Mouse (Mus musculus) hindbrain, embryonic 15.5 days (tissue): Measurements from ENCODE around the gene Ppt2. TPM values are rescaled to one million over a fixed set of nuclear protein-coding genes. Genes with fewer than 3 reads are reported as not detected.
A peak's percentile ranks its signal among the peaks of the same experiment; 100 is the strongest.

Experiments
- ATAC-seq: fragments of 200-750 bp; cut with Nextera tagmentation; 2 replicates; pipeline ENCODE4 v1.8.0; 2017; ENCODE audit warnings: low read depth, moderate number of reproducible peaks, moderate TSS enrichment; ENCODE audit not compliant: low FRiP score
- H3K27ac ChIP-seq: fragments of 300-500 bp; sonication (generic); replicated peaks from 2 replicates; pipeline ENCODE4 v1.5.1; 2015; ENCODE audit warnings: mild to moderate bottlenecking, inconsistent platforms
- H3K27me3 ChIP-seq: fragments of 300-500 bp; sonication (generic); 2 replicates; pipeline ENCODE4 v1.6.1; 2015; ENCODE audit warnings: control low read depth, inconsistent platforms
- H3K36me3 ChIP-seq: fragments of 300-500 bp; sonication (generic); 2 replicates; pipeline ENCODE4 v1.6.1; 2015; ENCODE audit warnings: control low read depth, inconsistent platforms
- H3K4me1 ChIP-seq: fragments of 300-500 bp; sonication (generic); replicated peaks from 2 replicates; pipeline ENCODE4 v1.6.1; 2015; ENCODE audit warnings: control low read depth, inconsistent platforms
- H3K4me2 ChIP-seq: fragments of 300-500 bp; sonication (generic); 2 replicates; pipeline ENCODE4 v1.6.1; 2015; ENCODE audit warnings: moderate library complexity, mild to moderate bottlenecking, inconsistent platforms
- H3K4me3 ChIP-seq: fragments of 300-500 bp; sonication (generic); 2 replicates; pipeline ENCODE4 v1.5.1; 2015; ENCODE audit warnings: mild to moderate bottlenecking, inconsistent platforms
- H3K9ac ChIP-seq: fragments of 300-500 bp; sonication (generic); 2 replicates; pipeline ENCODE4 v1.6.1; 2015; ENCODE audit warnings: inconsistent platforms
- H3K9me3 ChIP-seq: fragments of 300-500 bp; sonication (generic); 2 replicates; pipeline ENCODE4 v1.6.1; 2016; ENCODE audit warnings: control low read depth, inconsistent platforms
- WGBS: fragments of 180-500 bp; shearing (Covaris S2); methylation state at CpG from one replicate; pipeline ENCODE4 v1.1.7; 2015; 5-methylcytosine and 5-hydroxymethylcytosine counted together
- polyA plus RNA-seq: library from polyadenylated mRNA; unstranded; fragments of >200 nt; fragmentation: Nextera tagmentation; extraction: Ambion mirVana; gene quantifications from 2 replicates; pipeline ENCODE4 v1.2.1, GENCODE M21; 2015

Gene Ppt2
- polyA plus RNA-seq, 1 experiment from 2014 or later = 20.4 TPM

DNA sequence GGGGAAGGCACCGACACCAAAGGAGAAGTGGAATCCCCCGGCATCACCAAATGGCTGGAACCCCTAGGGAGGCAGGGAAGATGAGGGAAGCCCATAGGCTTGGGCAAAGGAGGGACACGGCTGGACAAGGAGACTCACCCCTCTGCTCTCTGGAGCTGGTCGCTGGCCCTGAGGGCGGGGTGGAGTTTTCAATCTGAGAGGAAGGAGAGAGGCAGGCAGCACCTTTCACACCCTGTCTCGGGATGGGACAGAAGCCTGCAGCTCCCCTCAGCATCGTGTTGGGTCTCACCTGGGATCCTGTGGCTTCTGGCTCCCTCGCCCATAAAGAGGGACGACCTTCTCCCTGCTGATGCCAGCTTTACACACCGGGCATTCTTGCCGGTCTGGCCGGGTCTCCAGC, 26.5 kb downstream of the Ppt2 start:
- 89% methylated on average over 12 of the region's 12 CpGs for WGBS
- Histone ChIP-seq H3K27me3 (no peaks in the 10 kb centered on the region), H3K4me2 (peak overlapping the region; percentile 85), H3K9me3 (no peaks in the 10 kb centered on the region), H3K27ac (no peak overlapping the region), H3K4me3 (peak overlapping the region; percentile 58; the same call in 1 of the 2 replicates), H3K4me1 (peaks cover 30% of the 10 kb centered on the region), H3K9ac (no peak overlapping the region), H3K36me3 (peaks cover 14% of the 10 kb centered on the region)
- ATAC-seq = no peak

DNA sequence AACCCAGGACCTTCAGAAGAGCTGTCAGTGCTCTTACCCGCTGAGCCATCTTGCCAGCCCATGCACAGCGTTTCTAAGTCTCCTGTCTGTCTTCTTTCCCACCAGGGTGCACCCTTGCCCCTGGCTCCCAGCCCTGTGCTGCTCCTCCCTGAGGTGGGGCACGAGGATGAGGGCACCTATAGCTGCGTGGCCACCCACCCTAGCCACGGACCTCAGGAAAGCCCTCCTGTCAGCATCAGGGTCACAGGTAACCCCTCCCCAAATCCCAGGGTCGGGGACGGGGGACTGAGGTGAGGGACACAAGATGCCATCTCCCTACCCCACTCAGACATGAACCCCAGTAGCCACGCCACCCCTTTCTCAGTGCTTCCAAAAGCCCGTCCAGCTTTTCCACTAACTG, 28.4 kb downstream of the Ppt2 start:
- Histone ChIP-seq H3K9me3 (no peaks in the 10 kb centered on the region), H3K4me2 (no peak overlapping the region), H3K9ac (no peak overlapping the region), H3K36me3 (peaks cover 25% of the 10 kb centered on the region), H3K4me1 (peaks cover 29% of the 10 kb centered on the region), H3K27me3 (no peaks in the 10 kb centered on the region), H3K4me3 (no peak overlapping the region), H3K27ac (no peak overlapping the region)
- 74% methylated on average over 9 of the region's 9 CpGs for WGBS
- ATAC-seq = no peak

DNA sequence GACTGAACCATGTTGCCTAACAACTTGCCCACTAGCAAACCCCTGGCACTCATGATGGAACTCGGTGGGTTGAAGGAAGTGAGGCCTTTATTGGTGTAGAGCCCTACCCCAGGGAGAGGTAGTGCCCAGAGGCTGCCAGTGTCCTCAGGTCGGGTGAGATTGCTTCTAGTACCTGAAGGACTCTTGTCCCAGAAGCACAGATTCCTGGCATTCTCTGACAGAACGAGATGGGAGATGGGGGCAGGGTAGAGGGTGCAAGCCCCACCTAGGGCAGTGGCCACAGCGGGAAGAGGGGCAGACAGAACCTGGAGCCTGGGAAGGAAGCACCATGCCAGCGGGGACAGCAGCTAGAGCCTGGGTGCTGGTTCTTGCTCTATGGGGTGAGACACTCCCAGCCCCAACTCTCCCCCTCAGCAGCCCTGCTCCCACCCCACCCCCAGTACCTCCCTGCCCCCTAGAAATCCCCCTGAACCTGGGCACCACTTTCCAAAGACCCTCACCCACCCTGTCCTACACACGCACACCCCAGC, 30.7 kb downstream of the Ppt2 start, which contains the start of gene Ager:
Ager (plus strand) TSS at position 297 of the 530 bp plus-strand sequence.
- no peak within 1 kb of the TSS for H3K9ac ChIP-seq
- no peak within 1 kb of the TSS for H3K4me3 ChIP-seq
- H3K27ac ChIP-seq = no peak within 1 kb of the TSS
- ATAC-seq = no peak
- H3K4me1 ChIP-seq = peaks cover 41% of the 10 kb centered on the region
- no peaks in the 10 kb centered on the region for H3K27me3 ChIP-seq
- H3K36me3 ChIP-seq = peaks cover 31% of the 10 kb centered on the region
- 31% methylated on average over 6 of the region's 6 CpGs for WGBS
- no peak within 1 kb of the TSS for H3K4me2 ChIP-seq
- H3K9me3 ChIP-seq = no peaks in the 10 kb centered on the region

DNA sequence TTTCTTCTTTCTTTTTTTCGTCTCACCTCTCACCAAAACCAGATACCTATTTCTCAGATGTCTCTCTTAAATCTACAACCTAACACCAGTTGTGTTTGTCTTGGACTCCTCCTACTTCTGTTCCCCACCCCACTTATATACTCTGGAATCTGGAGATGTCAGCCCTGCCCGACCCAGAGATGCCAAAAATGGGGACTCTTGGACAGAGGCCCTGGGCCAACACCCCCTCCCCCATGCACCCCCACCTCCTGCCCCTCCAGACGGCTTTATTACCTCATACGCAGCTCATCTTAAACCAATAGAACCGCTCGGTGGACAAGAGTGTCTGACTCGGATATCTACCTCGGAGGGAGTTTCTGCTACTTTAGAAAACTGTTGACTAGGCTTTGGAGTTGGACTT, 32.2 kb downstream of the Ppt2 start:
- ATAC-seq = no peak

GRCm38 (mm10) chr17:34593752-34594525, 34.4 kb downstream of the Ppt2 start:
- Histone ChIP-seq H3K4me2 (peak overlapping the region; percentile 89), H3K4me3 (peak overlapping the region; percentile 85), H3K36me3 (peaks cover 17% of the 10 kb centered on the region), H3K27me3 (no peaks in the 10 kb centered on the region), H3K4me1 (peaks cover 57% of the 10 kb centered on the region), H3K27ac (peak overlapping the region; percentile 98), H3K9me3 (no peaks in the 10 kb centered on the region), H3K9ac (peak overlapping the region; percentile 95)
- no peak for ATAC-seq
- WGBS = 47% methylated on average over 34 of the region's 34 CpGs

More for the DNA sequence above, 32.2 kb downstream of the Ppt2 start:
- no peaks in the 10 kb centered on the region for H3K27me3 ChIP-seq
- 78% methylated on average over 8 of the region's 8 CpGs for WGBS
- no peaks in the 10 kb centered on the region for H3K9me3 ChIP-seq
- H3K4me2 ChIP-seq = no peak overlapping the region
- H3K4me1 ChIP-seq = peaks cover 39% of the 10 kb centered on the region
- H3K9ac ChIP-seq = no peak overlapping the region
- H3K27ac ChIP-seq = no peak overlapping the region
- H3K4me3 ChIP-seq = no peak overlapping the region
- peaks cover 26% of the 10 kb centered on the region for H3K36me3 ChIP-seq

- 2% methylated on average over 25 of the region's 32 CpGs for WGBS
- peak overlapping the region; percentile 98 for H3K27ac ChIP-seq
- H3K9me3 ChIP-seq = no peaks in the 10 kb centered on the region
- H3K4me2 ChIP-seq = peak overlapping the region; percentile 89
- peak overlapping the region; percentile 95 for H3K9ac ChIP-seq
- H3K36me3 ChIP-seq = peaks cover 17% of the 10 kb centered on the region
- no peaks in the 10 kb centered on the region for H3K27me3 ChIP-seq
- H3K4me3 ChIP-seq = peak overlapping the region; percentile 85
- H3K4me1 ChIP-seq = peaks cover 67% of the 10 kb centered on the region
- peak; percentile 20; the same call in 1 of the 2 replicates for ATAC-seq
Measured at GRCm38 (mm10) chr17:34592581-34593549, 35.4 kb downstream of the Ppt2 start.

GRCm38 (mm10) chr17:34591994-34592375, 36.3 kb downstream of the Ppt2 start:
- H3K4me2 ChIP-seq = peak overlapping the region; percentile 89
- no peaks in the 10 kb centered on the region for H3K27me3 ChIP-seq
- ATAC-seq = peak; percentile 29
- under 1% methylated on average over 27 of the region's 35 CpGs for WGBS
- peaks cover 69% of the 10 kb centered on the region for H3K4me1 ChIP-seq
- no peaks in the 10 kb centered on the region for H3K9me3 ChIP-seq
- H3K9ac ChIP-seq = peak overlapping the region; percentile 95
- H3K36me3 ChIP-seq = peaks cover 17% of the 10 kb centered on the region
- H3K4me3 ChIP-seq = peak overlapping the region; percentile 85
- H3K27ac ChIP-seq = peak overlapping the region; percentile 98

- H3K4me2 ChIP-seq = peak within 1 kb of the TSS; percentile 89
- H3K4me1 ChIP-seq = peaks cover 72% of the 10 kb centered on the region
- peak within 1 kb of the TSS; percentile 95 for H3K9ac ChIP-seq
- no peaks in the 10 kb centered on the region for H3K27me3 ChIP-seq
- H3K36me3 ChIP-seq = peaks cover 17% of the 10 kb centered on the region
- H3K27ac ChIP-seq = peak within 1 kb of the TSS; percentile 98
- H3K9me3 ChIP-seq = no peaks in the 10 kb centered on the region
- H3K4me3 ChIP-seq = peak within 1 kb of the TSS; percentile 85
- no peak for ATAC-seq
- WGBS = 1% methylated on average over 21 of the region's 21 CpGs
Measured at GRCm38 (mm10) chr17:34591029-34591993, 37.0 kb downstream of the Ppt2 start, which contains the start of gene Pbx2. Pbx2 (plus strand) TSS chr17:34591266.

GRCm38 (mm10) chr17:34590154-34590987, 37.9 kb downstream of the Ppt2 start:
- ATAC-seq = no peak
- Histone ChIP-seq H3K4me3 (no peak overlapping the region), H3K27me3 (no peaks in the 10 kb centered on the region)

GRCm38 (mm10) chr17:34589681-34590101, 38.6 kb downstream of the Ppt2 start, which contains the start of gene Gpsm3:
Gpsm3 (plus strand) TSS chr17:34589806.
- Histone ChIP-seq H3K36me3 (peaks cover 4% of the 10 kb centered on the region; the same call in 1 of the 2 replicates), H3K27ac (peak within 1 kb of the TSS; percentile 10; the same call in 1 of the 2 replicates), H3K9ac (peak within 1 kb of the TSS; percentile 14; the same call in 1 of the 2 replicates), H3K4me2 (peak within 1 kb of the TSS; percentile 89), H3K9me3 (no peaks in the 10 kb centered on the region), H3K4me3 (peak within 1 kb of the TSS; percentile 65; the same call in 1 of the 2 replicates), H3K27me3 (no peaks in the 10 kb centered on the region), H3K4me1 (peaks cover 70% of the 10 kb centered on the region)
- WGBS = 34% methylated on average over 7 of the region's 7 CpGs
- no peak for ATAC-seq

More at GRCm38 (mm10) chr17:34590154-34590987, 37.9 kb downstream of the Ppt2 start:
- Histone ChIP-seq H3K4me2 (peak overlapping the region; percentile 89), H3K36me3 (peaks cover 9% of the 10 kb centered on the region; the same call in 1 of the 2 replicates), H3K4me1 (peaks cover 77% of the 10 kb centered on the region), H3K9me3 (no peaks in the 10 kb centered on the region), H3K27ac (peak overlapping the region; percentile 98; the same call in 1 of the 2 replicates), H3K9ac (no peak overlapping the region)
- 65% methylated on average over 15 of the region's 15 CpGs for WGBS
